Mouse (Mus musculus): ENCODE results near the gene Gm10382. TPM values are rescaled to one million over a fixed set of nuclear protein-coding genes. Genes with fewer than 3 reads are reported as not detected.

Gm10382 gene
- polyA plus RNA-seq, 2 experiments, result 0.10 TPM; not detected in 1

GRCm38 (mm10) chr5:125377214-125377613 is 11.9 kb upstream of the Gm10382 start:
- DNase-seq (ENCODE audit: low read depth in 3 of 3, low spot score in 3 of 3) (no peak), ATAC-seq (ENCODE audit: insufficient read depth) (no peak)
- TF ChIP-seq CTCF (IDR thresholded peaks at IDR 0.05; ENCODE audit: low read depth), result no peak
- Histone ChIP-seq H3K4me2 (ENCODE audit: low read depth) (no peak overlapping the region), H3K9ac (replicated peaks) (no peak overlapping the region), H3K4me3 (ENCODE audit: insufficient read depth in 1 of 2, low read depth in 2 of 2, low read length in 2 of 2) (no peak overlapping the region), H3K36me3 (replicated peaks; ENCODE audit: control insufficient read depth, insufficient read depth, low read depth) (no peaks in the 10 kb centered on the region), H3K4me1 (replicated peaks; ENCODE audit: control insufficient read depth in 2 of 2, insufficient read depth in 2 of 2, low read length in 1 of 2) (no peaks in the 10 kb centered on the region), H3K27ac (no peak overlapping the region), H3K27me3 (ENCODE audit: control insufficient read depth, insufficient read depth, low read length) (no peaks in the 10 kb centered on the region), H3K9me3 (ENCODE audit: control insufficient read depth, low read length) (no peaks in the 10 kb centered on the region)
- WGBS (ENCODE audit: insufficient replicate concordance), result 65% methylated on average over 7 of the region's 7 CpGs

- WGBS (ENCODE audit: insufficient replicate concordance), result 67% methylated on average over 5 of the region's 5 CpGs
- ATAC-seq (ENCODE audit: insufficient read depth), result no peak
- DNase-seq (ENCODE audit: low read depth in 3 of 3, low spot score in 3 of 3), result no peak
Observed at GRCm38 (mm10) chr5:125378919-125379318, 10.2 kb upstream of the Gm10382 start.

GRCm38 (mm10) chr5:125381954-125382672 is 7.0 kb upstream of the Gm10382 start:
- DNase-seq (ENCODE audit: low read depth in 3 of 3, low spot score in 3 of 3) (no peak), ATAC-seq (ENCODE audit: insufficient read depth) (0 out of 2 replicates have a peak, but pooled peaks have one; percentile 6)
- Histone ChIP-seq H3K4me3 (ENCODE audit: insufficient read depth in 1 of 2, low read depth in 2 of 2, low read length in 2 of 2) (no peak overlapping the region), H3K9me3 (ENCODE audit: control insufficient read depth, low read length) (no peaks in the 10 kb centered on the region), H3K36me3 (replicated peaks; ENCODE audit: control insufficient read depth, insufficient read depth, low read depth) (peaks cover 17% of the 10 kb centered on the region), H3K27ac (no peak overlapping the region), H3K27me3 (ENCODE audit: control insufficient read depth, insufficient read depth, low read length) (no peaks in the 10 kb centered on the region), H3K9ac (replicated peaks) (no peak overlapping the region), H3K4me1 (replicated peaks; ENCODE audit: control insufficient read depth in 2 of 2, insufficient read depth in 2 of 2, low read length in 1 of 2) (no peaks in the 10 kb centered on the region), H3K4me2 (ENCODE audit: low read depth) (no peak overlapping the region)
- TF ChIP-seq EP300 (IDR thresholded peaks at IDR 0.05; ENCODE audit: low read depth) (no peak), CTCF (IDR thresholded peaks at IDR 0.05; ENCODE audit: low read depth) (no peak)
- 72% methylated on average over 5 of the region's 5 CpGs for WGBS (ENCODE audit: insufficient replicate concordance)

More at GRCm38 (mm10) chr5:125378919-125379318, 10.2 kb upstream of the Gm10382 start:
- Histone ChIP-seq H3K36me3 (replicated peaks; ENCODE audit: control insufficient read depth, insufficient read depth, low read depth) (no peaks in the 10 kb centered on the region; the same call in 1 of the 2 replicates), H3K4me1 (replicated peaks; ENCODE audit: control insufficient read depth in 2 of 2, insufficient read depth in 2 of 2, low read length in 1 of 2) (no peaks in the 10 kb centered on the region), H3K27me3 (ENCODE audit: control insufficient read depth, insufficient read depth, low read length) (no peaks in the 10 kb centered on the region), H3K4me2 (ENCODE audit: low read depth) (no peak overlapping the region), H3K27ac (no peak overlapping the region), H3K4me3 (ENCODE audit: insufficient read depth in 1 of 2, low read depth in 2 of 2, low read length in 2 of 2) (no peak overlapping the region), H3K9me3 (ENCODE audit: control insufficient read depth, low read length) (no peaks in the 10 kb centered on the region), H3K9ac (replicated peaks) (no peak overlapping the region)
- TF ChIP-seq CTCF (IDR thresholded peaks at IDR 0.05; ENCODE audit: low read depth) (0 out of 2 replicates have a peak, but pooled peaks have one; percentile 16), EP300 (IDR thresholded peaks at IDR 0.05; ENCODE audit: low read depth) (no peak)

GRCm38 (mm10) chr5:125382673-125383558 is 6.2 kb upstream of the Gm10382 start:
- 44% methylated on average over 6 of the region's 6 CpGs for WGBS (ENCODE audit: insufficient replicate concordance)
- TF ChIP-seq CTCF (IDR thresholded peaks at IDR 0.05; ENCODE audit: low read depth) (peak; percentile 77), EP300 (IDR thresholded peaks at IDR 0.05; ENCODE audit: low read depth) (no peak)
- Histone ChIP-seq H3K4me3 (ENCODE audit: insufficient read depth in 1 of 2, low read depth in 2 of 2, low read length in 2 of 2) (no peak overlapping the region), H3K36me3 (replicated peaks; ENCODE audit: control insufficient read depth, insufficient read depth, low read depth) (peaks cover 17% of the 10 kb centered on the region), H3K9ac (replicated peaks) (no peak overlapping the region), H3K27ac (no peak overlapping the region), H3K9me3 (ENCODE audit: control insufficient read depth, low read length) (no peaks in the 10 kb centered on the region), H3K27me3 (ENCODE audit: control insufficient read depth, insufficient read depth, low read length) (no peaks in the 10 kb centered on the region), H3K4me1 (replicated peaks; ENCODE audit: control insufficient read depth in 2 of 2, insufficient read depth in 2 of 2, low read length in 1 of 2) (no peaks in the 10 kb centered on the region), H3K4me2 (ENCODE audit: low read depth) (no peak overlapping the region)
- ATAC-seq (ENCODE audit: insufficient read depth) (peak; percentile 55), DNase-seq (ENCODE audit: low read depth in 3 of 3, low spot score in 3 of 3) (no peak)

Measured in liver, embryonic 14.5 days (tissue).